Mouse (Mus musculus) MEL (cell line): ENCODE data around the gene Pon3. TPM values are rescaled to one million over a fixed set of nuclear protein-coding genes. Genes with fewer than 3 reads are reported as not detected.

Source experiments
- DNase-seq: peaks from one replicate; pipeline ENCODE4 v3.0.0; 2011; ENCODE audit warnings: low read depth, low spot score
- H3K27ac ChIP-seq: 2 replicates; pipeline ENCODE4 v1.5.1; 2012; ENCODE audit warnings: low read depth, mild to moderate bottlenecking, control low read depth, low read length, moderate library complexity; ENCODE audit not compliant: control insufficient read depth
- H3K27me3 ChIP-seq, 2 experiments: fragments of 150-350 bp in 1 of 2; sonication (generic) in 1 of 2; 2 replicates each; pipeline ENCODE4 v1.6.1; 2012; ENCODE audit warnings: low read length in 2 of 2, mild to moderate bottlenecking in 2 of 2, improper control_type of control experiment in 1 of 2, moderate library complexity in 1 of 2; ENCODE audit not compliant: insufficient read depth in 2 of 2, control insufficient read depth in 1 of 2
- H3K36me3 ChIP-seq, 2 experiments: 2 replicates each; pipeline ENCODE4 v1.6.1; 2012 to 2014; ENCODE audit warnings: low read length in 2 of 2, improper control_type of control experiment in 1 of 2, inconsistent platforms in 1 of 2, mild to moderate bottlenecking in 1 of 2; ENCODE audit not compliant: insufficient read depth in 2 of 2, control insufficient read depth in 1 of 2
- H3K4me1 ChIP-seq, 2 experiments: fragments of 150-350 bp in 1 of 2; sonication (generic) in 1 of 2; 2 replicates each; pipeline ENCODE4 v1.6.1; 2012; ENCODE audit warnings: low read length in 2 of 2, improper control_type of control experiment in 1 of 2, mild to moderate bottlenecking in 1 of 2; ENCODE audit not compliant: insufficient read depth in 2 of 2, control insufficient read depth in 1 of 2
- H3K4me3 ChIP-seq, 2 experiments: fragments of 150-350 bp in 1 of 2; sonication (generic) in 1 of 2; 2 replicates each; pipeline ENCODE4 v1.5.1; 2012; ENCODE audit warnings: low read depth in 2 of 2, low read length in 2 of 2, mild to moderate bottlenecking in 2 of 2, moderate library complexity in 2 of 2, control low read depth in 1 of 2, improper control_type of control experiment in 1 of 2; ENCODE audit not compliant: control insufficient read depth in 1 of 2, insufficient read depth in 1 of 2
- H3K79me2 ChIP-seq: 2 replicates; pipeline ENCODE4 v1.6.1; 2012; ENCODE audit warnings: mild to moderate bottlenecking, low read length, moderate library complexity; ENCODE audit not compliant: control insufficient read depth, poor library complexity, insufficient read depth
- H3K9ac ChIP-seq: 2 replicates; pipeline ENCODE4 v1.6.1; 2012; ENCODE audit warnings: low read depth, mild to moderate bottlenecking, control low read depth, low read length, moderate library complexity; ENCODE audit not compliant: control insufficient read depth, poor library complexity, severe bottlenecking
- H3K9me3 ChIP-seq: fragments of 150-350 bp; sonication (generic); replicated peaks from 2 replicates; pipeline ENCODE4 v1.6.1; 2012; ENCODE audit warnings: mild to moderate bottlenecking, low read length, improper control_type of control experiment, moderate library complexity; ENCODE audit not compliant: insufficient read depth
- CHD1 ChIP-seq: IDR thresholded peaks from 2 replicates; pipeline ENCODE4 v1.6.1; 2012; ENCODE audit warnings: low read depth, mild to moderate bottlenecking, inconsistent platforms, low read length, improper control_type of control experiment
- CHD2 ChIP-seq: IDR thresholded peaks from 2 replicates; pipeline ENCODE4 v1.6.1; 2011; ENCODE audit warnings: low read length, improper control_type of control experiment
- CTCF ChIP-seq, 3 experiments: IDR thresholded peaks in 2 of 3; conservative IDR thresholded peaks in 1 of 3; 2 replicates each; pipeline ENCODE4 v1.5.1; 2011 to 2012; ENCODE audit warnings: low read length in 3 of 3, low read depth in 2 of 3, mild to moderate bottlenecking in 2 of 3, improper control_type of control experiment in 1 of 3, inconsistent platforms in 1 of 3, mixed read lengths in 1 of 3, moderate library complexity in 1 of 3; ENCODE audit not compliant: control insufficient read depth in 1 of 3, insufficient read depth in 1 of 3, poor library complexity in 1 of 3, severe bottlenecking in 1 of 3
- E2F4 ChIP-seq: IDR thresholded peaks from 2 replicates; pipeline ENCODE4 v1.6.1; 2011; ENCODE audit warnings: low read depth, low read length, improper control_type of control experiment, borderline replicate concordance
- ETS1 ChIP-seq: IDR thresholded peaks from 2 replicates; pipeline ENCODE4 v1.6.1; 2012; ENCODE audit warnings: low read depth, mild to moderate bottlenecking, inconsistent platforms, low read length, improper control_type of control experiment, moderate library complexity
- GABPA ChIP-seq: IDR thresholded peaks from 2 replicates; pipeline ENCODE4 v1.6.1; 2012; ENCODE audit warnings: low read depth, mild to moderate bottlenecking, inconsistent platforms, low read length, improper control_type of control experiment, moderate library complexity
- JUND ChIP-seq: IDR thresholded peaks from 2 replicates; pipeline ENCODE4 v1.6.1; 2011; ENCODE audit warnings: low read depth, mild to moderate bottlenecking, improper control_type of control experiment, low read length
- MAFK ChIP-seq: IDR thresholded peaks from 2 replicates; pipeline ENCODE4 v1.6.1; 2011; ENCODE audit warnings: low read depth, mild to moderate bottlenecking, low read length, improper control_type of control experiment, borderline replicate concordance
- MAX ChIP-seq: IDR thresholded peaks from 2 replicates; pipeline ENCODE4 v1.6.1; 2011; ENCODE audit warnings: low read length, improper control_type of control experiment
- MAZ ChIP-seq: IDR thresholded peaks from 2 replicates; pipeline ENCODE4 v1.6.1; 2012; ENCODE audit warnings: low read depth, mild to moderate bottlenecking, inconsistent platforms, low read length, improper control_type of control experiment
- MXI1 ChIP-seq: IDR thresholded peaks from 2 replicates; pipeline ENCODE4 v1.6.1; 2011; ENCODE audit warnings: mild to moderate bottlenecking, low read depth, low read length, improper control_type of control experiment
- NELFE ChIP-seq: IDR thresholded peaks from 2 replicates; pipeline ENCODE4 v1.6.1; 2011; ENCODE audit warnings: low read depth, low read length, improper control_type of control experiment
- NRF1 ChIP-seq: IDR thresholded peaks from 2 replicates; pipeline ENCODE4 v1.6.1; 2014; ENCODE audit warnings: low read depth, mild to moderate bottlenecking, inconsistent platforms, low read length, improper control_type of control experiment, moderate library complexity; ENCODE audit not compliant: poor library complexity, insufficient read depth, severe bottlenecking
- POLR2AphosphoS2 ChIP-seq: IDR thresholded peaks from 2 replicates; pipeline ENCODE4 v1.6.1; 2011; ENCODE audit warnings: low read length, improper control_type of control experiment
- TBP ChIP-seq: IDR thresholded peaks from 2 replicates; pipeline ENCODE4 v1.8.0; 2011; ENCODE audit warnings: low read depth, low read length, improper control_type of control experiment
- USF2 ChIP-seq, 2 experiments: IDR thresholded peaks; 2 replicates each; pipeline ENCODE4 v1.6.1; 2011 to 2012; ENCODE audit warnings: improper control_type of control experiment in 2 of 2, low read length in 2 of 2, borderline replicate concordance in 1 of 2, inconsistent platforms in 1 of 2, low read depth in 1 of 2, mild to moderate bottlenecking in 1 of 2; ENCODE audit not compliant: insufficient read depth in 1 of 2
- ZC3H11A ChIP-seq: IDR thresholded peaks from 2 replicates; pipeline ENCODE4 v1.6.1; 2012; ENCODE audit warnings: low read depth, mild to moderate bottlenecking, inconsistent platforms, low read length, improper control_type of control experiment
- ZKSCAN1 ChIP-seq: IDR thresholded peaks from 2 replicates; pipeline ENCODE4 v1.6.1; 2012; ENCODE audit warnings: low read depth, mild to moderate bottlenecking, inconsistent platforms, low read length, improper control_type of control experiment, moderate library complexity
- ZNF384 ChIP-seq: IDR thresholded peaks from 2 replicates; pipeline ENCODE4 v1.6.1; 2012; ENCODE audit warnings: low read depth, mild to moderate bottlenecking, inconsistent platforms, low read length, improper control_type of control experiment
- polyA plus RNA-seq, 2 experiments: library from polyadenylated mRNA; stranded (reverse) in 1 of 2; unstranded in 1 of 2; fragments of >175 nt in 1 of 2; fragments of >200 nt in 1 of 2; gene quantifications; 2 replicates each; pipeline versions ENCODE4 v1.2.1 to v1.2.4; 2012; ENCODE audit warnings: low replicate concordance in 2 of 2, low read depth in 1 of 2; ENCODE audit not compliant: insufficient read length in 2 of 2, insufficient read depth in 1 of 2, missing spikeins in 1 of 2
- total RNA-seq: library from RNA; depleted of rRNA; stranded (reverse); fragments of 300-350 nt; gene quantifications from 2 replicates; pipeline ENCODE4 v1.2.3, GENCODE M21; 2012

Pon3 gene
- total and polyA plus RNA-seq, 3 experiments = 2.9 to 5.9 TPM; not detected in 1

DNA sequence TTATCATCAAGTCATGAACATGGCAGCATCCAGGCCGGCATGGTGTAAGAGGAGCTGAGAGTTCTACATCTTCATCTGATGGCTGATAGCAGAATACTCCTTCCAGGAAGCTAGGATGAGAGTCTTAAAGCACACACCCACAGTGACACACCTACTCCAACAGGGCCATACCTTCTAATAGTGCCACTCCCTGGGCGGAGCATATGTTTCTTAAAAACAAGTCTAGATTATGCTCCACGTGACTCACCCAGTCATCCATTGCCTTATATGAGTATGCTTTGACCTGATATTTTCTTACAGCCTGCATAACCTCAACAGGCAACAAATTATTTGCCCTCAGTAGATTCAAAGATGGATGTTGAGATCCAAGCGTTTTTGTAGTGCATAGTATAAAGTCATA, 37.9 kb downstream of the Pon3 start:
- no peaks in the 10 kb centered on the region for H3K9me3 ChIP-seq
- DNase-seq = no peak
- no peak for TF ChIP-seq MAX
- TF ChIP-seq, all 39 proteins: peak for 0
- no peaks in the 10 kb centered on the region for H3K79me2 ChIP-seq
- H3K27ac ChIP-seq = no peak overlapping the region
- no peaks in the 10 kb centered on the region for H3K27me3 ChIP-seq
- H3K4me1 ChIP-seq = no peaks in the 10 kb centered on the region
- no peak overlapping the region for H3K9ac ChIP-seq
- H3K4me3 ChIP-seq = no peak overlapping the region
- H3K36me3 ChIP-seq = no peaks in the 10 kb centered on the region

DNA sequence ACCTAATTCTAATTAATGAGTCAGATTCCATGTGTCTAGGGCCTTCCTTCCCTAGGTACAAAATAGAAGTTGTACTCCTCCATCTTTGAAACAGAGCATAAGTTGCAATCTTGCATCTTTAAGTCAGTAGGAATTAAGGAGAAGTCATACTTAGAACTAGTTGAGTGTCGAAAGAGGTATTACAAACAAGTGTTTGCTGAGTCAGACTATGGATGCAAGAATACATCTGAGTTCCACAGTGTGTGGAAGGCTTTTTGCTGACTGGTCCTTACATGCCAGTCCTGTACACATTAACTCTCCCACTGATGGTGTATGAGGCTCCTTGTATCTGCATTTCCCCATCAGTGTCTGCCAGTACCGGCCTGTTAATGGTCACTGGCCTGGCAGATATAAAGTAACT, 48.3 kb downstream of the Pon3 start:
- Histone ChIP-seq H3K4me1 (no peaks in the 10 kb centered on the region), H3K79me2 (no peaks in the 10 kb centered on the region), H3K9me3 (no peaks in the 10 kb centered on the region), H3K36me3 (no peaks in the 10 kb centered on the region), H3K27ac (no peak overlapping the region), H3K27me3 (peaks cover 0 to 4% of the 10 kb centered on the region in 2 experiments; a peak in 2 of 4 replicates), H3K4me3 (no peak overlapping the region), H3K9ac (no peak overlapping the region)
- no peak for DNase-seq
- TF ChIP-seq NELFE (no peak), ZC3H11A (no peak), TBP (no peak), JUND (no peak), USF2 (IDR thresholded peaks at IDR 0.05; ENCODE audit: borderline replicate concordance in 1 of 2, insufficient read depth in 1 of 2, low read depth in 1 of 2, low read length in 2 of 2) (no peak), E2F4 (no peak), ETS1 (no peak), ZNF384 (no peak), POLR2AphosphoS2 (no peak), CHD1 (no peak), MAFK (no peak), NRF1 (no peak), MAZ (no peak), GABPA (no peak), CHD2 (no peak), MXI1 (no peak), ZKSCAN1 (no peak), CTCF (IDR thresholded peaks at IDR 0.05 in 2 of 3, conservative IDR thresholded peaks at IDR 0.05 in 1 of 3; ENCODE audit: control insufficient read depth in 1 of 3, insufficient read depth in 1 of 3, low read depth in 2 of 3, low read length in 3 of 3, poor library complexity in 1 of 3, severe bottlenecking in 1 of 3) (no peak)
